Mouse (Mus musculus) forebrain, postnatal 0 days (tissue): ENCODE results near the gene Sun5. TPM values are rescaled to one million over a fixed set of nuclear protein-coding genes. Genes with fewer than 3 reads are reported as not detected.

Experiments used
- ATAC-seq: fragments of 200-750 bp; cut with Nextera tagmentation; 2 replicates; pipeline ENCODE4 v1.8.0; 2017; ENCODE audit warnings: mild to moderate bottlenecking, moderate library complexity
- DNase-seq: peaks from one replicate; pipeline ENCODE4 v3.0.0-alpha.2; 2015
- H3K27ac ChIP-seq: fragments of 300-500 bp; sonication (generic); 2 replicates; pipeline ENCODE4 v1.5.1; 2014; ENCODE audit warnings: low read depth, mild to moderate bottlenecking, antibody characterized with exemption, low read length, moderate library complexity, mixed read lengths
- H3K27me3 ChIP-seq: fragments of 300-500 bp; sonication (generic); 2 replicates; pipeline ENCODE4 v1.6.1; 2014; ENCODE audit warnings: mild to moderate bottlenecking, low read length, mixed read lengths; ENCODE audit not compliant: insufficient read depth
- H3K36me3 ChIP-seq: fragments of 300-500 bp; sonication (generic); 2 replicates; pipeline ENCODE4 v1.6.1; 2014; ENCODE audit warnings: mild to moderate bottlenecking, moderate library complexity; ENCODE audit not compliant: insufficient read depth
- H3K4me1 ChIP-seq: fragments of 300-500 bp; sonication (generic); 2 replicates; pipeline ENCODE4 v1.6.1; 2014; ENCODE audit warnings: antibody characterized with exemption; ENCODE audit not compliant: insufficient read depth
- H3K4me2 ChIP-seq: fragments of 300-500 bp; sonication (generic); 2 replicates; pipeline ENCODE4 v1.6.1; 2014; ENCODE audit warnings: low read depth, mild to moderate bottlenecking, moderate library complexity
- H3K4me3 ChIP-seq: fragments of 300-500 bp; sonication (generic); 2 replicates; pipeline ENCODE4 v1.5.1; 2014; ENCODE audit warnings: low read depth, low read length, mixed read lengths
- H3K9ac ChIP-seq: fragments of 300-500 bp; sonication (generic); 2 replicates; pipeline ENCODE4 v1.6.1; 2014; ENCODE audit warnings: mild to moderate bottlenecking
- H3K9me3 ChIP-seq: fragments of 300-500 bp; sonication (generic); 2 replicates; pipeline ENCODE4 v1.6.1; 2016; ENCODE audit warnings: low read length
- CTCF ChIP-seq: sonication (generic); IDR thresholded peaks from 2 replicates; pipeline ENCODE4 v1.5.1; 2016; ENCODE audit warnings: antibody characterized with exemption, control low read depth, low read depth
- WGBS: fragments of 180-500 bp; shearing (Covaris S2); extraction: QIAGEN DNeasy Blood & Tissue Kit; methylation state at CpG from one replicate; pipeline ENCODE4 v1.1.7; 2014; 5-methylcytosine and 5-hydroxymethylcytosine counted together
- polyA plus RNA-seq: library from polyadenylated mRNA; unstranded; fragments of >200 nt; fragmentation: Nextera tagmentation; extraction: Ambion mirVana; gene quantifications from 2 replicates; pipeline ENCODE4 v1.2.1, GENCODE M21; 2015
- total RNA-seq: library from RNA; depleted of rRNA; stranded (reverse); fragments of >200 nt; gene quantifications from 2 replicates; pipeline ENCODE4 v1.2.3, GENCODE M21; 2014; rRNA removed

The Sun5 gene
- total RNA-seq (not detected in 2 replicates), polyA plus RNA-seq (not detected in 2 replicates)

DNA sequence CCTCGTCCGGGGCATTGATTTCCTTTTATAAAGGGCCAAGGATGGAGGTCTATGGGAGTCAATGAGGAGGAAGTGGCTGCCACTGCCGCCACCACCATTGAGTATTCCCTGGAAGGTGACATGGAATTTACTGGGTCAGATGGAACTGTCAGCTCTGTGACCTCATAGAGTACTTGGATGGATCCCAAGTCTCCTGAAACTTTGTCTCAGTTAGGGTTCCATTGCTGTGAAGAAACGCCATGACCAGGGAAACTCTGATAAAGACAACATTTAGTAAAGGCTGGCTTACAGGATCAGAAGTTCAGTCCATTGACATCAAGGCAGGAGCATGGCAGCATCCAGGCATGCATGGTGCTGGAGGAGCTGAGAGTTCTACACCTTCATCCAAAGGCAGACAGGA lies at the start of gene Sun5:
TSS of gene Sun5 (minus strand) at position 101 of the 400 bp plus-strand sequence.
- DNase-seq (no peak), ATAC-seq (no peak)
- no peaks in the 10 kb centered on the region for H3K4me1 ChIP-seq
- H3K9ac ChIP-seq, result no peak within 1 kb of the TSS
- H3K27me3 ChIP-seq, result no peaks in the 10 kb centered on the region
- H3K4me2 ChIP-seq, result no peak within 1 kb of the TSS
- H3K27ac ChIP-seq, result no peak within 1 kb of the TSS
- 87% methylated on average over 4 of the region's 4 CpGs for WGBS
- H3K9me3 ChIP-seq, result no peaks in the 10 kb centered on the region
- H3K4me3 ChIP-seq, result no peak within 1 kb of the TSS
- TF ChIP-seq CTCF, result no peak
- no peaks in the 10 kb centered on the region for H3K36me3 ChIP-seq

DNA sequence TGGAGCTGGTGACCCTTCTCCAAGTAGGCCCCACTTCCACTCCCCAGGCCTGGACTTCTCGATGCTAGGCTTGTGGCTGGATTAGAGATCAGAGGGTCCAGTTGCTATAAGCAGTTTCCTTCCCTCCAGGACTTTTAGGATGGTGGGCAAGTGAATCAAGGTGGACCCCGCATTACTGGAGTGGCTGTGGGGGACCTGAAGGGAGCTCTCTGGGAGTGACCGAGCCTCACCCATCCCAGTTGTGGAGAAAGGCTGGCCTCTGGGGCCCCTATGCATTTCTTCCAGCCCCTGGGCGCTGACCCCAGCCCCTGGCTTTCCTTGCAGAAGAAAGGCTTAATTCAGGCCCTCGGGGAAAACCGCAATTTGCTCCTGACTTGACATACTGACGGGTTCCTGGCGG lies 47.0 kb upstream of the Sun5 start, which contains the start of gene Bpifb3:
TSS of gene Bpifb3 (plus strand) at position 301 of the 400 bp plus-strand sequence.
- WGBS, result 54% methylated on average over 8 of the region's 8 CpGs
- no peak within 1 kb of the TSS for H3K4me3 ChIP-seq
- no peak within 1 kb of the TSS for H3K27ac ChIP-seq
- no peaks in the 10 kb centered on the region for H3K4me1 ChIP-seq
- H3K27me3 ChIP-seq, result no peaks in the 10 kb centered on the region
- H3K9ac ChIP-seq, result no peak within 1 kb of the TSS
- DNase-seq, result no peak
- no peak for TF ChIP-seq CTCF
- no peak within 1 kb of the TSS for H3K4me2 ChIP-seq
- no peaks in the 10 kb centered on the region for H3K9me3 ChIP-seq
- no peak for ATAC-seq
- H3K36me3 ChIP-seq, result no peaks in the 10 kb centered on the region

DNA sequence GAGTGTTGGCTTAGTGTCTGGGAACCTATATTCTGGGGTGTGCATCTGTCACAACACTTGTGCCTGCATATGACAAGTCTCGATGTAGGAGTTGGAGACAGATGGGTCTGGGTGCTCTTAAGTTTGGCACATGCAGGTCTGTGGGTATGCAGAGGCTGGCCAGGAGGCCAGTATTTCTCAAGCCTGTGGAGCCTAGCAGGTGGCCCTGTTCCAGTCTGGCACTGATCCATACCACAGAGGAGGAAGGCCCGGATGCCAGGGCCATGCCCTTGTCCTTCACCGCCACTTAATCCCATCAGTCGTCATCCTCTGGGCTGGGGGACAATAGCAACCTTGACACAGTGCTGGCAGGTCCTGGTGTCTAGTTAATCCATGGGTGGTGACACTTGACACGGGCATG lies 43.3 kb upstream of the Sun5 start:
- Histone ChIP-seq H3K27ac (no peak overlapping the region), H3K4me3 (no peak overlapping the region), H3K4me2 (no peak overlapping the region), H3K4me1 (no peaks in the 10 kb centered on the region), H3K9me3 (no peaks in the 10 kb centered on the region), H3K36me3 (no peaks in the 10 kb centered on the region), H3K27me3 (no peaks in the 10 kb centered on the region), H3K9ac (no peak overlapping the region)
- no peak for TF ChIP-seq CTCF
- WGBS, result 34% methylated on average over 5 of the region's 5 CpGs
- peak; percentile 33 for DNase-seq
- peak; percentile 63 for ATAC-seq

DNA sequence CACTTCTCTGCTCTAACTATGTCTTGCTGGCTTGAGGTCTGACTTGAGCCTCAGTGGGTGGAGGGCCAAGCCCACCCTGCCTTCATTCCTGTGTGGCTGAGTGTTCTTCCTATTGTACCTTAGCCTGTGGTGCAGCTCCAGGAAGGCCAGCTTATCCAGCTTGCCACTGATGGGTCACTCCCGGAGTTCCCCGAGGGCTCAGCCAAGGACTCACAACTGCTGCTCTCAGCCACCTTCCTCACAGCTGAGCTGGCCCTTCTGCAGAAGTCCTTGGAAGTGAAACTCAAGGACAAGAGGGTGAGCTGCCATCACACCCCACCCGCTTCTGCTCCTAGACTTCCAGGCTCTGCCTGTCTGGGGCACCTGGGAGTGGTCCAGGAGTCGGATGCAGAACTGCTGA lies 35.7 kb upstream of the Sun5 start:
- ATAC-seq (no peak), DNase-seq (no peak)
- H3K4me2 ChIP-seq, result no peak overlapping the region
- 83% methylated on average over 4 of the region's 4 CpGs for WGBS
- H3K4me3 ChIP-seq, result no peak overlapping the region
- no peak overlapping the region for H3K9ac ChIP-seq
- H3K4me1 ChIP-seq, result no peaks in the 10 kb centered on the region
- H3K36me3 ChIP-seq, result no peaks in the 10 kb centered on the region
- H3K9me3 ChIP-seq, result no peaks in the 10 kb centered on the region
- H3K27me3 ChIP-seq, result no peaks in the 10 kb centered on the region
- TF ChIP-seq CTCF, result no peak
- no peak overlapping the region for H3K27ac ChIP-seq

DNA sequence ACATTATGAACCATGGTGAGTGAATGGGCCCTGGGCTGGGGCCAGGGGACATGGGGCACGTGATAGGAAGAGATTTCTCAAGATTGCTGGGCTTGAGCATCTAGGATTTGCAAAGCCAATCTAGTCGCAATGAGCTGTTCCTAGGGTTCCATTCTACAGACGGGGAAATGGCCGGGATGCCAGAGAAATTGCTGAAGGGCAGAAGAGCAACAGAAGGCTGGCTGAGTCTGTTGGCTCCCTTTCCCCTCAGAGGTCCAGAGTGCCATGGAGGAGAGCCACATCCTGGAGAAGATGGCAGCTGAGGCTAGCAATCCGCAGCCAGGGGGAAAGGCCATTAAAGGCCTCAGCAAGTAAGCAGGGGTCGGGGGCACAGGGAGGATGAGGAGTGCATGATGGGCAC lies 31.8 kb upstream of the Sun5 start:
- ATAC-seq, result no peak
- H3K4me1 ChIP-seq, result no peaks in the 10 kb centered on the region
- 77% methylated on average over 6 of the region's 6 CpGs for WGBS
- TF ChIP-seq CTCF, result no peak
- no peaks in the 10 kb centered on the region for H3K27me3 ChIP-seq
- H3K4me2 ChIP-seq, result no peak overlapping the region
- H3K9ac ChIP-seq, result no peak overlapping the region
- DNase-seq, result no peak
- H3K9me3 ChIP-seq, result no peaks in the 10 kb centered on the region
- no peaks in the 10 kb centered on the region for H3K36me3 ChIP-seq
- H3K27ac ChIP-seq, result no peak overlapping the region
- H3K4me3 ChIP-seq, result no peak overlapping the region

DNA sequence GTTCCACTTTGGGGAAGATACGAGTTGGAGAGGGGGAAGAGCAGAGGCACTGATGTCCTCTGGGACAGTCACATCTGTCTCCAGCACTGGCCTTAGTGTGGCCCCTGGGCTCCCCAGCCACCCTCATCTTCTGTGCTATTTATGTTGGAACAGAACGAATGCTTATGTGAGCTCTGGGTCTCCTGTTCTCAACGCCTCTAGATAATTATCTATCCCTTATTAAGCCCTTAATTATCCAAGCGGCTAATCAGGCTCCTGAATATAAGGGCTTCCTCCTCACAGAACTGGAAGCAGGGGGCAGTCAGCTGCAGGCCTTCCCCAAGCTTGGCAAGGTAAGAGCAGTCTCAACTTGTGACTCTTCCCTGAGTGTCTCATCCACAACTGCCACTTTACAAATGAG lies 29.2 kb upstream of the Sun5 start, which contains the start of gene Bpifb6:
TSS of gene Bpifb6 (plus strand) at position 301 of the 400 bp plus-strand sequence.
- H3K9me3 ChIP-seq, result no peaks in the 10 kb centered on the region
- H3K9ac ChIP-seq, result no peak within 1 kb of the TSS
- H3K4me3 ChIP-seq, result no peak within 1 kb of the TSS
- H3K4me2 ChIP-seq, result no peak within 1 kb of the TSS
- H3K36me3 ChIP-seq, result no peaks in the 10 kb centered on the region
- no peaks in the 10 kb centered on the region for H3K27me3 ChIP-seq
- DNase-seq (no peak), ATAC-seq (no peak)
- no peak within 1 kb of the TSS for H3K27ac ChIP-seq
- TF ChIP-seq CTCF, result no peak
- WGBS, result 43% methylated on average over 4 of the region's 4 CpGs
- H3K4me1 ChIP-seq, result no peaks in the 10 kb centered on the region

DNA sequence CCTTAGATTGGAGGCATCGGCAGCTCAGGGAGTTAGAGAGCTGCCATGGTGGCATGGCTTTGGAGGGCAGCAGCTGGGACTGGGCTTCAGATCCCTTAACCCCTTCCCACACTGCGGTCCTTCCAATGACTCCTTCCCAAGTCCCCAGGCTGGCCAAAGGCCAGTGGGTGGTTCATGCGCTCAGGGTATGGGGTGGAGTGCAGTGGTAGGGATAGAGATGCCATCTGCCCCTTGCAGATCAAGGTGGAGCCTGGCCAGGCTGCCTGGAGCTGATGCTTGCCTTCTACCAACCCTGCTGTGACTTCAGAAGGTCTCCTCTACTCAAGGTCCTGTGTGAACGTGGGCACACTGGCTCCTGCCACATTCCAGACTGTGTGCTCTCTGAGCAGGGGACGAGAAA lies 28.2 kb upstream of the Sun5 start:
- no peak overlapping the region for H3K4me3 ChIP-seq
- H3K36me3 ChIP-seq, result no peaks in the 10 kb centered on the region
- H3K4me2 ChIP-seq, result no peak overlapping the region
- 73% methylated on average over 5 of the region's 5 CpGs for WGBS
- no peaks in the 10 kb centered on the region for H3K9me3 ChIP-seq
- H3K4me1 ChIP-seq, result no peaks in the 10 kb centered on the region
- no peaks in the 10 kb centered on the region for H3K27me3 ChIP-seq
- TF ChIP-seq CTCF, result no peak
- no peak for ATAC-seq
- no peak overlapping the region for H3K27ac ChIP-seq
- DNase-seq, result no peak
- H3K9ac ChIP-seq, result no peak overlapping the region

DNA sequence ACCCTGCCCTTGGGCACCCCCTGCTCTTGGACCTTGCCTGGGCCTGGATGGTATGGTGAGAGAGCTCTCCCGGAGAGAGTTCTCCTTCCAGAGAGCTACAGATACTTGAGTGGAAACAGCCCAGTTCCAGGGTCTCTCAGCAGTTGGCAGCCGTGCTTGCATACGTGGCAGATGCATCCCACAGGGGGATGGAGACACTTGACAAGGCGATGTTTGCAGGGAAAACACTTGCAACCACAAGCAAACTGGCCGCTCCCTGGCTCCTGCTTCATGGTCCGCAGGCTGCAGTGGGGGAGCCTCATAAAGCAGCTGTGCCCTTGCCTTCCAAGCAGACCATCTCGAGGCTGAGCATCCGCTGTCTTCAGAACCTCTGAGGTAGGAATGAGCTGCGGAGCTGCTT lies 3.9 kb upstream of the Sun5 start, which contains the start of gene Bpifb2:
TSS of gene Bpifb2 (plus strand) at position 301 of the 400 bp plus-strand sequence.
- no peaks in the 10 kb centered on the region for H3K9me3 ChIP-seq
- H3K9ac ChIP-seq, result no peak within 1 kb of the TSS
- H3K4me2 ChIP-seq, result no peak within 1 kb of the TSS
- DNase-seq (no peak), ATAC-seq (no peak)
- no peaks in the 10 kb centered on the region for H3K36me3 ChIP-seq
- no peaks in the 10 kb centered on the region for H3K27me3 ChIP-seq
- no peak for TF ChIP-seq CTCF
- no peak within 1 kb of the TSS for H3K27ac ChIP-seq
- no peak within 1 kb of the TSS for H3K4me3 ChIP-seq
- H3K4me1 ChIP-seq, result no peaks in the 10 kb centered on the region
- 82% methylated on average over 9 of the region's 9 CpGs for WGBS
